Mouse (Mus musculus) monocyte, adult 5-6 weeks (primary cell): Measurements from ENCODE around the gene AI467606. TPM values are rescaled to one million over a fixed set of nuclear protein-coding genes. Genes with fewer than 3 reads are reported as not detected.
"Not testable (repeated sequence)": the region's sequence is repeated elsewhere in the genome, so short reads cannot be mapped to it uniquely, and the experiment has no call there.

Experiments
- ATAC-seq: fragments of 153-309, 156-312 bp; replicated peaks from 2 replicates; pipeline ENCODE4 v1.8.0; 2017; ENCODE audit warnings: mild to moderate bottlenecking; ENCODE audit not compliant: low TSS enrichment, insufficient number of reproducible peaks, severe bottlenecking, poor library complexity, low FRiP score
- total RNA-seq: library from RNA; stranded (forward); fragments of 200-1000, 200-491, 200-594 nt; gene quantifications from 3 replicates; pipeline ENCODE4 v1.2.3, GENCODE M21; 2017

Gene AI467606
- 34.3 to 52.4 TPM (median 39.3 TPM) in 3 replicates for total RNA-seq

- ATAC-seq, result peak; percentile 98
Measured at GRCm38 (mm10) chr7:127091114-127091896, at the start of gene AI467606. Gene AI467606 (plus strand): TSS chr7:127091359.

- peak; percentile 100 for ATAC-seq
Measured at GRCm38 (mm10) chr7:127041851-127042672, 49.1 kb upstream of the AI467606 start, which contains the start of gene Kif22. Gene Kif22 (minus strand): TSS chr7:127042471.

- no peak for ATAC-seq
Measured at GRCm38 (mm10) chr7:127055026-127055585, 36.1 kb upstream of the AI467606 start.

- ATAC-seq, result no peak
Measured at GRCm38 (mm10) chr7:127065538-127065937, 25.6 kb upstream of the AI467606 start.

- ATAC-seq, result no peak
Measured at GRCm38 (mm10) chr7:127066317-127066716, 24.8 kb upstream of the AI467606 start.

GRCm38 (mm10) chr7:127070871-127071413 is 20.2 kb upstream of the AI467606 start:
- no peak for ATAC-seq

GRCm38 (mm10) chr7:127073221-127073620 is 17.9 kb upstream of the AI467606 start:
- no peak for ATAC-seq

GRCm38 (mm10) chr7:127076188-127076587 is 15.0 kb upstream of the AI467606 start:
- ATAC-seq, result no peak

- no peak for ATAC-seq
Measured at GRCm38 (mm10) chr7:127077692-127078091, 13.5 kb upstream of the AI467606 start.

GRCm38 (mm10) chr7:127080045-127080444 is 11.1 kb upstream of the AI467606 start:
- peak; percentile 97 for ATAC-seq

GRCm38 (mm10) chr7:127082271-127082670 is 8.9 kb upstream of the AI467606 start:
- no peak for ATAC-seq

GRCm38 (mm10) chr7:127082995-127083394 is 8.2 kb upstream of the AI467606 start:
- ATAC-seq, result no peak

- no peak for ATAC-seq
Measured at GRCm38 (mm10) chr7:127083689-127084088, 7.5 kb upstream of the AI467606 start.

GRCm38 (mm10) chr7:127084794-127085193 is 6.4 kb upstream of the AI467606 start:
- no peak for ATAC-seq

- ATAC-seq, result not testable (repeated sequence)
Measured at GRCm38 (mm10) chr7:127085751-127086150, 5.4 kb upstream of the AI467606 start.

- ATAC-seq, result not testable (repeated sequence)
Measured at GRCm38 (mm10) chr7:127087278-127088010, 3.7 kb upstream of the AI467606 start, which contains the start of gene Zg16. Gene Zg16 (minus strand): TSS chr7:127087328.

- ATAC-seq, result no peak
Measured at GRCm38 (mm10) chr7:127088083-127088482, 3.1 kb upstream of the AI467606 start.
